Mouse (Mus musculus): ENCODE measurements around the gene Dhx57.

Dhx57 gene

GRCm38 (mm10) chr17:80199160-80199778 lies 91.0 kb downstream of the Dhx57 start:
- intact Hi-C loops (cut with DNase I): no loop called here

- intact Hi-C loops (cut with DNase I): no loop called here
These were observed 97.2 kb downstream of the Dhx57 start for GRCm38 (mm10) chr17:80193075-80193474.
